Mouse (Mus musculus) brain, embryonic 14.5 days (tissue): ENCODE measurements around the gene Lcn5.

Experiments used
- CTCF ChIP-seq: fragments of 200-500 bp; IDR thresholded peaks from 2 replicates; pipeline ENCODE4 v1.5.1; 2012; ENCODE audit warnings: inconsistent platforms, mild to moderate bottlenecking, moderate library complexity, borderline replicate concordance; ENCODE audit not compliant: insufficient read depth, insufficient read length; ENCODE audit errors: extremely low read depth
- POLR2A ChIP-seq: fragments of 200-500 bp; IDR thresholded peaks from 2 replicates; pipeline ENCODE4 v1.6.1; 2012; ENCODE audit warnings: mild to moderate bottlenecking, inconsistent platforms, borderline replicate concordance; ENCODE audit not compliant: poor library complexity, insufficient read depth, insufficient read length, severe bottlenecking; ENCODE audit errors: extremely low read depth

DNA sequence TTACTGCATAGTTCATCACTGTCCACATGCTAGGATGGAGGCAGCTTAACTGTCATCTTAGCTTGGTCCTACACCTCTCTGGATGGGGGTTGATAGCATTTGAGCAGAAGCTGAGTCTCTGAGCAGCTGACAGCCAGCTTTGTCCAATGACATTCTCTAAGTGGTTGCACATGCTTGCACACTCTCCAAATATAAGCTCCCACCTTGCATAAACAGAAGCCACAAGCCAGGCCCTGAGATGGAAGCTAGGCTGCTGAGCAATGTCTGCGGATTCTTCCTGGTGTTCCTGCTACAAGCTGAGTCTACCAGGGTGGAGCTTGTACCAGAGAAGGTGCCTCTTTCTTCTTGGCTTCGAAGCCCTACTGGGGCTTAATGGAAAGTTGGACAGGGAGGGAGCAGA lies 4.8 kb upstream of the Lcn5 start, which contains the start of gene Lcn8:
- TF ChIP-seq POLR2A: no peak
- no peak for TF ChIP-seq CTCF
